Comparison of ENCODE assay signal across 18 mouse cellular contexts in genomic region chr4:132154877-132155670, GRCm38 (mm10). TPM values are rescaled to one million over a fixed set of nuclear protein-coding genes. Genes with fewer than 3 reads are reported as not detected.
A peak's percentile ranks its signal among the peaks of the same experiment; 100 is the strongest.
DNase-seq lines count a peak whose midpoint lies in the region; ATAC-seq and TF ChIP-seq lines count a peak whose summit lies in the region.
"Had no signal": no experiment of that assay in that cellular context is flagged by ENCODE, and none has a peak within 500 bp of the region (broad histone marks: within the 10 kb centered on the region; RNA-seq: fewer than 3 reads in every experiment).

No protein-coding gene starts in this region.

- DNase-seq in intestine, embryonic 14.5 days (ENCODE audit: low spot score) = no peak
- peak; percentile 95 for DNase-seq in ES-CJ7 (ENCODE audit: low read depth, low spot score)
- DNase-seq in embryonic facial prominence, embryonic 10.5 days (ENCODE audit: low spot score) = peak; percentile 25
- DNase-seq in layer of hippocampus, adult 2 months (ENCODE audit: low spot score in 2 of 2) = no peak
- DNase-seq in kidney, adult 11 months = no peak
- DNase-seq: cerebellum, adult 2 months; gastrocnemius, postnatal 10 days; heart, postnatal 36 days; kidney, adult 2 months; layer of hippocampus, postnatal 36 days had no signal

- WGBS in intestine, embryonic 14.5 days = 4% methylated on average over 6 of the region's 6 CpGs
- WGBS in intestine, embryonic 15.5 days = 5% methylated on average over 6 of the region's 6 CpGs
- WGBS in embryonic facial prominence, embryonic 10.5 days = 9% methylated on average over 6 of the region's 6 CpGs

- H3K79me2 ChIP-seq in C2C12 (ENCODE audit: control insufficient read depth, insufficient read depth) = no peaks in the 10 kb centered on the region

- no peaks in the 10 kb centered on the region for H3K27me3 ChIP-seq in intestine, embryonic 14.5 days (replicated peaks; ENCODE audit: control insufficient read depth, insufficient read depth, low read length)
- H3K27me3 ChIP-seq in intestine, embryonic 15.5 days (replicated peaks) = no peaks in the 10 kb centered on the region
- H3K27me3 ChIP-seq in C2C12 (ENCODE audit: control insufficient read depth, insufficient read depth, insufficient read length) = no peaks in the 10 kb centered on the region
- H3K27me3 ChIP-seq in embryonic facial prominence, embryonic 10.5 days (replicated peaks; ENCODE audit: low read depth, poor library complexity, severe bottlenecking) = no peaks in the 10 kb centered on the region
- H3K27me3 ChIP-seq: Patski had no signal

- peak overlapping the region; percentile 1; the same call in 1 of the 2 replicates for H3K27ac ChIP-seq in intestine, embryonic 14.5 days (ENCODE audit: low read depth)
- H3K27ac ChIP-seq in intestine, embryonic 15.5 days = no peak overlapping the region
- no peak overlapping the region for H3K27ac ChIP-seq in embryonic facial prominence, embryonic 10.5 days (replicated peaks)
- H3K27ac ChIP-seq in layer of hippocampus, adult 2 months = no peak overlapping the region
- H3K27ac ChIP-seq: limb, embryonic 10.5 days; liver, embryonic 12.5 days had no signal

- no peaks in the 10 kb centered on the region for H3K79me3 ChIP-seq in C2C12 (ENCODE audit: low read depth)

- ATAC-seq in intestine, embryonic 14.5 days (replicated peaks; ENCODE audit: low FRiP score, low TSS enrichment, low read depth) = 0 out of 2 replicates have a peak, but pooled peaks have one; percentile 38
- ATAC-seq in intestine, embryonic 15.5 days = no peak
- ATAC-seq: liver, embryonic 12.5 days; Patski had no signal

- peaks cover 7% of the 10 kb centered on the region; the same call in 1 of the 2 replicates for H3K9me3 ChIP-seq in intestine, embryonic 14.5 days (ENCODE audit: control insufficient read depth, low read length)
- no peaks in the 10 kb centered on the region for H3K9me3 ChIP-seq in intestine, embryonic 15.5 days
- no peaks in the 10 kb centered on the region for H3K9me3 ChIP-seq in embryonic facial prominence, embryonic 10.5 days
- H3K9me3 ChIP-seq: limb, embryonic 10.5 days; liver, embryonic 12.5 days had no signal

- no peak overlapping the region for H3K9ac ChIP-seq in intestine, embryonic 14.5 days (ENCODE audit: low read length)
- H3K9ac ChIP-seq in intestine, embryonic 15.5 days = no peak overlapping the region
- H3K9ac ChIP-seq: liver, embryonic 12.5 days had no signal

- H3ac ChIP-seq in C2C12 (ENCODE audit: control insufficient read depth, insufficient read length, low read depth) = no peak overlapping the region

- no peak for TF ChIP-seq CTCF in C2C12 (IDR thresholded peaks at IDR 0.05; ENCODE audit: control insufficient read depth, insufficient read depth, insufficient read length)
- TF ChIP-seq CTCF in layer of hippocampus, adult 2 months (conservative IDR thresholded peaks at IDR 0.05) = no peak

- no peaks in the 10 kb centered on the region for H3K36me3 ChIP-seq in intestine, embryonic 14.5 days (ENCODE audit: control insufficient read depth, insufficient read depth, low read length)
- no peaks in the 10 kb centered on the region for H3K36me3 ChIP-seq in intestine, embryonic 15.5 days
- no peaks in the 10 kb centered on the region for H3K36me3 ChIP-seq in C2C12 (ENCODE audit: control insufficient read depth, insufficient read depth)
- H3K36me3 ChIP-seq in embryonic facial prominence, embryonic 10.5 days (replicated peaks) = no peaks in the 10 kb centered on the region
- H3K36me3 ChIP-seq: limb, embryonic 10.5 days; liver, embryonic 12.5 days had no signal

- 0 out of 2 replicates have a peak, but pooled peaks cover 4% of the 10 kb centered on the region for H3K4me1 ChIP-seq in intestine, embryonic 14.5 days (replicated peaks; ENCODE audit: control insufficient read depth, insufficient read depth, low read length)
- H3K4me1 ChIP-seq in intestine, embryonic 15.5 days (replicated peaks) = peaks cover 9% of the 10 kb centered on the region; the same call in 1 of the 2 replicates
- H3K4me1 ChIP-seq in embryonic facial prominence, embryonic 10.5 days = peaks cover 23% of the 10 kb centered on the region
- H3K4me1 ChIP-seq: liver, embryonic 12.5 days had no signal

- no peak overlapping the region for H3K4me3 ChIP-seq in intestine, embryonic 14.5 days (ENCODE audit: low read depth, low read length)
- no peak overlapping the region for H3K4me3 ChIP-seq in intestine, embryonic 15.5 days (replicated peaks)
- no peak overlapping the region for H3K4me3 ChIP-seq in C2C12 (ENCODE audit: insufficient read depth, poor library complexity, severe bottlenecking)
- H3K4me3 ChIP-seq in embryonic facial prominence, embryonic 10.5 days = no peak overlapping the region
- H3K4me3 ChIP-seq in layer of hippocampus, adult 2 months = no peak overlapping the region
- H3K4me3 ChIP-seq: limb, embryonic 10.5 days; liver, embryonic 12.5 days had no signal

- no peak overlapping the region for H3K4me2 ChIP-seq in intestine, embryonic 14.5 days (ENCODE audit: low read length)
- no peak overlapping the region for H3K4me2 ChIP-seq in intestine, embryonic 15.5 days (replicated peaks)
- H3K4me2 ChIP-seq: heart, embryonic 11.5 days; liver, embryonic 12.5 days had no signal

TF ChIP-seq in C2C12, 6 proteins besides CTCF, POLR2A, EP300 and RAD21:
- TF ChIP-seq MYOD1 (IDR thresholded peaks at IDR 0.05; ENCODE audit: control insufficient read depth, insufficient read length, low read depth) (peak; percentile 12), CEBPB (IDR thresholded peaks at IDR 0.05; ENCODE audit: low read depth) (no peak)

RNA-seq across cellular contexts. Expression of gene Oprd1, which starts 10.8 kb away (rescaled TPM):
- 0.24 and 0.38 TPM in 2 replicates for polyA plus RNA-seq in intestine, embryonic 14.5 days (2014; fragmentation: Nextera tagmentation; extraction: Ambion mirVana)
- polyA plus RNA-seq in intestine, embryonic 15.5 days (2015; fragmentation: Nextera tagmentation; extraction: Ambion mirVana) = 0.28 and 0.34 TPM in 2 replicates
- polyA plus RNA-seq in C2C12 (2012; fragmentation: generic; extraction: Trizol) = 0.09 TPM
- polyA plus RNA-seq in embryonic facial prominence, embryonic 10.5 days (2016; fragmentation: Nextera tagmentation; extraction: Ambion mirVana) = 0.24 and 0.35 TPM in 2 replicates
- 10 to 100 TPM in 1 of 2 experiments, 1 to 10 TPM in 1; 9.2 to 10.4 TPM for total RNA-seq in layer of hippocampus, adult 2 months (2021)
- total RNA-seq: common myeloid progenitor, adult 5-6 weeks; gastrocnemius, postnatal 10 days; megakaryocyte progenitor cell, adult 5-6 weeks had no signal
- polyA plus RNA-seq: Patski had no signal

RNA-seq across cellular contexts. Expression of gene Ythdf2, which starts 57.0 kb away (rescaled TPM):
- 100 and 111 TPM in 2 replicates for polyA plus RNA-seq in intestine, embryonic 14.5 days (2014; fragmentation: Nextera tagmentation; extraction: Ambion mirVana)
- polyA plus RNA-seq in intestine, embryonic 15.5 days (2015; fragmentation: Nextera tagmentation; extraction: Ambion mirVana) = 70.6 and 86.5 TPM in 2 replicates
- 24.5 TPM for polyA plus RNA-seq in C2C12 (2012; fragmentation: generic; extraction: Trizol)
- 155 and 159 TPM in 2 replicates for polyA plus RNA-seq in embryonic facial prominence, embryonic 10.5 days (2016; fragmentation: Nextera tagmentation; extraction: Ambion mirVana)
- total RNA-seq in layer of hippocampus, adult 2 months (2021) = 10 to 100 TPM; 43.8 to 46.5 TPM

Comparison
In these comparisons a context has a peak if more than half of its experiments do, and no peak if none do; other contexts are left out.
1. DNase-seq: peak in ES-CJ7 (single experiment) and embryonic facial prominence, embryonic 10.5 days (single experiment); none in intestine, embryonic 14.5 days (single experiment), layer of hippocampus, adult 2 months (0 of 2) and kidney, adult 11 months (single experiment).